Mouse (Mus musculus): ENCODE results near the gene Igf2r. TPM values are rescaled to one million over a fixed set of nuclear protein-coding genes. Genes with fewer than 3 reads are reported as not detected.

The Igf2r gene
- polyA plus RNA-seq, 1 experiment from 2014 or later: 26.6 TPM

GRCm38 (mm10) chr17:12790353-12791078 is 21.1 kb upstream of the Igf2r start:
- H3K27me3 ChIP-seq (replicated peaks; ENCODE audit: control insufficient read depth, insufficient read depth, low read length): no peaks in the 10 kb centered on the region
- H3K4me1 ChIP-seq (ENCODE audit: control insufficient read depth, insufficient read depth, low read length): peaks cover 46% of the 10 kb centered on the region
- H3K9ac ChIP-seq (ENCODE audit: low read depth, low read length): 0 out of 2 replicates have a peak overlapping the region, but pooled peaks have one; percentile 14
- H3K4me2 ChIP-seq (ENCODE audit: low read depth, low read length): 0 out of 2 replicates have a peak overlapping the region, but pooled peaks have one; percentile 18
- ATAC-seq: peak; percentile 66
- H3K4me3 ChIP-seq (ENCODE audit: low read length): no peak overlapping the region
- H3K9me3 ChIP-seq (ENCODE audit: control insufficient read depth, low read length): no peaks in the 10 kb centered on the region
- 6% methylated on average over 10 of the region's 10 CpGs for WGBS
- H3K27ac ChIP-seq (ENCODE audit: low read length): peak overlapping the region; percentile 88
- 0 out of 2 replicates have a peak, but pooled peaks cover 3% of the 10 kb centered on the region for H3K36me3 ChIP-seq (ENCODE audit: control insufficient read depth, insufficient read depth, low read length)

- Histone ChIP-seq H3K9ac (ENCODE audit: low read depth, low read length) (no peak overlapping the region), H3K36me3 (ENCODE audit: control insufficient read depth, insufficient read depth, low read length) (0 out of 2 replicates have a peak, but pooled peaks cover 3% of the 10 kb centered on the region), H3K27ac (ENCODE audit: low read length) (peak overlapping the region; percentile 78), H3K4me2 (ENCODE audit: low read depth, low read length) (no peak overlapping the region), H3K9me3 (ENCODE audit: control insufficient read depth, low read length) (no peaks in the 10 kb centered on the region), H3K27me3 (replicated peaks; ENCODE audit: control insufficient read depth, insufficient read depth, low read length) (no peaks in the 10 kb centered on the region), H3K4me1 (ENCODE audit: control insufficient read depth, insufficient read depth, low read length) (peaks cover 46% of the 10 kb centered on the region), H3K4me3 (ENCODE audit: low read length) (no peak overlapping the region)
- 37% methylated on average over 11 of the region's 11 CpGs for WGBS
- ATAC-seq: peak; percentile 26
Observed at GRCm38 (mm10) chr17:12782861-12783847, 13.7 kb upstream of the Igf2r start.

GRCm38 (mm10) chr17:12781101-12781500 is 11.6 kb upstream of the Igf2r start:
- H3K4me3 ChIP-seq (ENCODE audit: low read length): no peak overlapping the region
- peaks cover 46% of the 10 kb centered on the region for H3K4me1 ChIP-seq (ENCODE audit: control insufficient read depth, insufficient read depth, low read length)
- H3K36me3 ChIP-seq (ENCODE audit: control insufficient read depth, insufficient read depth, low read length): no peaks in the 10 kb centered on the region
- peak overlapping the region; percentile 82 for H3K27ac ChIP-seq (ENCODE audit: low read length)
- peak; percentile 78 for ATAC-seq
- H3K9ac ChIP-seq (ENCODE audit: low read depth, low read length): no peak overlapping the region
- no peaks in the 10 kb centered on the region for H3K9me3 ChIP-seq (ENCODE audit: control insufficient read depth, low read length)
- no peaks in the 10 kb centered on the region for H3K27me3 ChIP-seq (replicated peaks; ENCODE audit: control insufficient read depth, insufficient read depth, low read length)
- H3K4me2 ChIP-seq (ENCODE audit: low read depth, low read length): peak overlapping the region; percentile 44
- 9% methylated on average over 5 of the region's 5 CpGs for WGBS

- Histone ChIP-seq H3K9ac (ENCODE audit: low read depth, low read length) (peak overlapping the region; percentile 34; the same call in 1 of the 2 replicates), H3K27ac (ENCODE audit: low read length) (peak overlapping the region; percentile 82), H3K9me3 (ENCODE audit: control insufficient read depth, low read length) (no peaks in the 10 kb centered on the region), H3K4me3 (ENCODE audit: low read length) (no peak overlapping the region), H3K4me1 (ENCODE audit: control insufficient read depth, insufficient read depth, low read length) (peaks cover 46% of the 10 kb centered on the region), H3K4me2 (ENCODE audit: low read depth, low read length) (no peak overlapping the region), H3K27me3 (replicated peaks; ENCODE audit: control insufficient read depth, insufficient read depth, low read length) (no peaks in the 10 kb centered on the region), H3K36me3 (ENCODE audit: control insufficient read depth, insufficient read depth, low read length) (no peaks in the 10 kb centered on the region)
- WGBS: 23% methylated on average over 8 of the region's 8 CpGs
- peak; percentile 29 for ATAC-seq
Observed at GRCm38 (mm10) chr17:12780125-12780524, 10.7 kb upstream of the Igf2r start.

GRCm38 (mm10) chr17:12779442-12779841 is 10.0 kb upstream of the Igf2r start:
- H3K4me1 ChIP-seq (ENCODE audit: control insufficient read depth, insufficient read depth, low read length): peaks cover 46% of the 10 kb centered on the region
- H3K4me2 ChIP-seq (ENCODE audit: low read depth, low read length): no peak overlapping the region
- H3K4me3 ChIP-seq (ENCODE audit: low read length): no peak overlapping the region
- H3K27me3 ChIP-seq (replicated peaks; ENCODE audit: control insufficient read depth, insufficient read depth, low read length): no peaks in the 10 kb centered on the region
- no peaks in the 10 kb centered on the region for H3K36me3 ChIP-seq (ENCODE audit: control insufficient read depth, insufficient read depth, low read length)
- H3K27ac ChIP-seq (ENCODE audit: low read length): peak overlapping the region; percentile 82
- peak; percentile 64 for ATAC-seq
- no peak overlapping the region for H3K9ac ChIP-seq (ENCODE audit: low read depth, low read length)
- WGBS: 30% methylated on average over 3 of the region's 3 CpGs
- H3K9me3 ChIP-seq (ENCODE audit: control insufficient read depth, low read length): no peaks in the 10 kb centered on the region

GRCm38 (mm10) chr17:12773956-12774355 is 4.5 kb upstream of the Igf2r start:
- Histone ChIP-seq H3K9ac (ENCODE audit: low read depth, low read length) (no peak overlapping the region), H3K4me2 (ENCODE audit: low read depth, low read length) (no peak overlapping the region), H3K4me3 (ENCODE audit: low read length) (no peak overlapping the region), H3K9me3 (ENCODE audit: control insufficient read depth, low read length) (no peaks in the 10 kb centered on the region), H3K36me3 (ENCODE audit: control insufficient read depth, insufficient read depth, low read length) (peaks cover 9% of the 10 kb centered on the region; the same call in 1 of the 2 replicates), H3K27ac (ENCODE audit: low read length) (peak overlapping the region; percentile 21; the same call in 1 of the 2 replicates), H3K4me1 (ENCODE audit: control insufficient read depth, insufficient read depth, low read length) (peaks cover 7% of the 10 kb centered on the region; the same call in 1 of the 2 replicates), H3K27me3 (replicated peaks; ENCODE audit: control insufficient read depth, insufficient read depth, low read length) (no peaks in the 10 kb centered on the region)
- no peak for ATAC-seq
- WGBS: 53% methylated on average over 3 of the region's 3 CpGs

- ATAC-seq: no peak
- no peaks in the 10 kb centered on the region for H3K27me3 ChIP-seq (replicated peaks; ENCODE audit: control insufficient read depth, insufficient read depth, low read length)
Observed at GRCm38 (mm10) chr17:12770500-12770899, 1.0 kb upstream of the Igf2r start.

GRCm38 (mm10) chr17:12768415-12769379 is 767 bp downstream of the Igf2r start:
- 37% methylated on average over 41 of the region's 41 CpGs for WGBS
- H3K4me1 ChIP-seq (ENCODE audit: control insufficient read depth, insufficient read depth, low read length): peaks cover 16% of the 10 kb centered on the region; the same call in 1 of the 2 replicates
- no peaks in the 10 kb centered on the region for H3K27me3 ChIP-seq (replicated peaks; ENCODE audit: control insufficient read depth, insufficient read depth, low read length)
- peak overlapping the region; percentile 83 for H3K9ac ChIP-seq (ENCODE audit: low read depth, low read length)
- H3K36me3 ChIP-seq (ENCODE audit: control insufficient read depth, insufficient read depth, low read length): peaks cover 14% of the 10 kb centered on the region; the same call in 1 of the 2 replicates
- ATAC-seq: peak; percentile 26
- H3K27ac ChIP-seq (ENCODE audit: low read length): peak overlapping the region; percentile 82
- peak overlapping the region; percentile 67 for H3K4me3 ChIP-seq (ENCODE audit: low read length)
- no peaks in the 10 kb centered on the region for H3K9me3 ChIP-seq (ENCODE audit: control insufficient read depth, low read length)
- peak overlapping the region; percentile 38 for H3K4me2 ChIP-seq (ENCODE audit: low read depth, low read length)

More at GRCm38 (mm10) chr17:12770500-12770899, 1.0 kb upstream of the Igf2r start:
- H3K4me3 ChIP-seq (ENCODE audit: low read length): no peak overlapping the region
- H3K9me3 ChIP-seq (ENCODE audit: control insufficient read depth, low read length): no peaks in the 10 kb centered on the region
- no peak overlapping the region for H3K27ac ChIP-seq (ENCODE audit: low read length)
- no peak overlapping the region for H3K4me2 ChIP-seq (ENCODE audit: low read depth, low read length)
- peaks cover 12% of the 10 kb centered on the region; the same call in 1 of the 2 replicates for H3K36me3 ChIP-seq (ENCODE audit: control insufficient read depth, insufficient read depth, low read length)
- 87% methylated on average over 5 of the region's 5 CpGs for WGBS
- no peak overlapping the region for H3K9ac ChIP-seq (ENCODE audit: low read depth, low read length)
- H3K4me1 ChIP-seq (ENCODE audit: control insufficient read depth, insufficient read depth, low read length): peaks cover 11% of the 10 kb centered on the region; the same call in 1 of the 2 replicates

All from intestine, embryonic 16.5 days (tissue).